Mouse (Mus musculus): Measurements from ENCODE around the gene Prex1. TPM values are rescaled to one million over a fixed set of nuclear protein-coding genes. Genes with fewer than 3 reads are reported as not detected.
A peak's percentile ranks its signal among the peaks of the same experiment; 100 is the strongest.
"Not testable (repeated sequence)": the region's sequence is repeated elsewhere in the genome, so short reads cannot be mapped to it uniquely, and the experiment has no call there.

Gene Prex1
- 12.9 and 16.9 TPM in 2 replicates for polyA plus RNA-seq (2014; fragmentation: Nextera tagmentation; extraction: Ambion mirVana)

- no peaks in the 10 kb centered on the region for H3K36me3 ChIP-seq (ENCODE audit: control insufficient read depth, insufficient read depth, low read length)
- under 1% methylated on average over 61 of the region's 69 CpGs for WGBS
- H3K4me2 ChIP-seq (replicated peaks; ENCODE audit: low read depth, low read length) = peak within 1 kb of the TSS; percentile 91
- ATAC-seq (ENCODE audit: low FRiP score, low TSS enrichment) = peak; percentile 89
- peaks cover 25% of the 10 kb centered on the region for H3K4me1 ChIP-seq (ENCODE audit: control insufficient read depth, insufficient read depth, low read length)
- peak within 1 kb of the TSS; percentile 74 for H3K9ac ChIP-seq (ENCODE audit: low read depth, low read length)
- H3K27me3 ChIP-seq (ENCODE audit: control insufficient read depth, insufficient read depth, low read length) = no peaks in the 10 kb centered on the region
- peak within 1 kb of the TSS; percentile 59; the same call in 1 of the 2 replicates for H3K27ac ChIP-seq (ENCODE audit: low read depth, low read length)
- peak within 1 kb of the TSS; percentile 70 for H3K4me3 ChIP-seq (ENCODE audit: low read length)
- H3K9me3 ChIP-seq (ENCODE audit: control insufficient read depth, low read length) = no peaks in the 10 kb centered on the region
Observed at GRCm38 (mm10) chr2:166713690-166714426, at the start of gene Prex1. TSS of gene Prex1 (minus strand) at chr2:166713832.

GRCm38 (mm10) chr2:166757969-166758368 lies 44.3 kb upstream of the Prex1 start:
- Histone ChIP-seq H3K27ac (ENCODE audit: low read depth, low read length) (no peak overlapping the region), H3K9ac (ENCODE audit: low read depth, low read length) (no peak overlapping the region), H3K27me3 (ENCODE audit: control insufficient read depth, insufficient read depth, low read length) (no peaks in the 10 kb centered on the region), H3K4me1 (ENCODE audit: control insufficient read depth, insufficient read depth, low read length) (0 out of 2 replicates have a peak, but pooled peaks cover 2% of the 10 kb centered on the region), H3K9me3 (ENCODE audit: control insufficient read depth, low read length) (no peaks in the 10 kb centered on the region), H3K4me2 (replicated peaks; ENCODE audit: low read depth, low read length) (no peak overlapping the region), H3K36me3 (ENCODE audit: control insufficient read depth, insufficient read depth, low read length) (no peaks in the 10 kb centered on the region), H3K4me3 (ENCODE audit: low read length) (no peak overlapping the region)
- ATAC-seq (ENCODE audit: low FRiP score, low TSS enrichment) = no peak
- 23% methylated on average over 3 of the region's 3 CpGs for WGBS

GRCm38 (mm10) chr2:166754760-166755159 lies 41.1 kb upstream of the Prex1 start:
- Histone ChIP-seq H3K4me2 (replicated peaks; ENCODE audit: low read depth, low read length) (no peak overlapping the region), H3K4me1 (ENCODE audit: control insufficient read depth, insufficient read depth, low read length) (no peaks in the 10 kb centered on the region), H3K9ac (ENCODE audit: low read depth, low read length) (no peak overlapping the region), H3K27me3 (ENCODE audit: control insufficient read depth, insufficient read depth, low read length) (no peaks in the 10 kb centered on the region), H3K9me3 (ENCODE audit: control insufficient read depth, low read length) (no peaks in the 10 kb centered on the region), H3K36me3 (ENCODE audit: control insufficient read depth, insufficient read depth, low read length) (no peaks in the 10 kb centered on the region), H3K27ac (ENCODE audit: low read depth, low read length) (no peak overlapping the region), H3K4me3 (ENCODE audit: low read length) (no peak overlapping the region)
- WGBS = 91% methylated on average over 7 of the region's 7 CpGs
- no peak for ATAC-seq (ENCODE audit: low FRiP score, low TSS enrichment)

GRCm38 (mm10) chr2:166754194-166754593 lies 40.6 kb upstream of the Prex1 start:
- no peak overlapping the region for H3K9ac ChIP-seq (ENCODE audit: low read depth, low read length)
- H3K27ac ChIP-seq (ENCODE audit: low read depth, low read length) = no peak overlapping the region
- 72% methylated on average over 4 of the region's 4 CpGs for WGBS
- no peaks in the 10 kb centered on the region for H3K4me1 ChIP-seq (ENCODE audit: control insufficient read depth, insufficient read depth, low read length)
- no peaks in the 10 kb centered on the region for H3K36me3 ChIP-seq (ENCODE audit: control insufficient read depth, insufficient read depth, low read length)
- no peak overlapping the region for H3K4me2 ChIP-seq (replicated peaks; ENCODE audit: low read depth, low read length)
- no peaks in the 10 kb centered on the region for H3K9me3 ChIP-seq (ENCODE audit: control insufficient read depth, low read length)
- no peak for ATAC-seq (ENCODE audit: low FRiP score, low TSS enrichment)
- H3K27me3 ChIP-seq (ENCODE audit: control insufficient read depth, insufficient read depth, low read length) = no peaks in the 10 kb centered on the region
- H3K4me3 ChIP-seq (ENCODE audit: low read length) = no peak overlapping the region

- 86% methylated on average over 6 of the region's 6 CpGs for WGBS
- no peak overlapping the region for H3K9ac ChIP-seq (ENCODE audit: low read depth, low read length)
- H3K4me1 ChIP-seq (ENCODE audit: control insufficient read depth, insufficient read depth, low read length) = no peaks in the 10 kb centered on the region
- no peaks in the 10 kb centered on the region for H3K9me3 ChIP-seq (ENCODE audit: control insufficient read depth, low read length)
- no peak overlapping the region for H3K4me3 ChIP-seq (ENCODE audit: low read length)
- no peak overlapping the region for H3K27ac ChIP-seq (ENCODE audit: low read depth, low read length)
- H3K27me3 ChIP-seq (ENCODE audit: control insufficient read depth, insufficient read depth, low read length) = no peaks in the 10 kb centered on the region
- no peak for ATAC-seq (ENCODE audit: low FRiP score, low TSS enrichment)
- no peaks in the 10 kb centered on the region for H3K36me3 ChIP-seq (ENCODE audit: control insufficient read depth, insufficient read depth, low read length)
- H3K4me2 ChIP-seq (replicated peaks; ENCODE audit: low read depth, low read length) = no peak overlapping the region
Observed at GRCm38 (mm10) chr2:166750620-166751191, 37.1 kb upstream of the Prex1 start.

- not testable (repeated sequence) for H3K4me2 ChIP-seq (replicated peaks; ENCODE audit: low read depth, low read length); H3K4me1 ChIP-seq (ENCODE audit: control insufficient read depth, insufficient read depth, low read length); H3K9ac ChIP-seq (ENCODE audit: low read depth, low read length); H3K9me3 ChIP-seq (ENCODE audit: control insufficient read depth, low read length); H3K36me3 ChIP-seq (ENCODE audit: control insufficient read depth, insufficient read depth, low read length); H3K27ac ChIP-seq (ENCODE audit: low read depth, low read length); H3K27me3 ChIP-seq (ENCODE audit: control insufficient read depth, insufficient read depth, low read length); H3K4me3 ChIP-seq (ENCODE audit: low read length); ATAC-seq (ENCODE audit: low FRiP score, low TSS enrichment)
- 52% methylated on average over 14 of the region's 14 CpGs for WGBS
Observed at GRCm38 (mm10) chr2:166746261-166746913, 32.8 kb upstream of the Prex1 start.

GRCm38 (mm10) chr2:166745849-166746248 lies 32.2 kb upstream of the Prex1 start:
- Histone ChIP-seq H3K9ac (ENCODE audit: low read depth, low read length) (no peak overlapping the region), H3K4me1 (ENCODE audit: control insufficient read depth, insufficient read depth, low read length) (no peaks in the 10 kb centered on the region), H3K27me3 (ENCODE audit: control insufficient read depth, insufficient read depth, low read length) (no peaks in the 10 kb centered on the region), H3K36me3 (ENCODE audit: control insufficient read depth, insufficient read depth, low read length) (no peaks in the 10 kb centered on the region), H3K4me3 (ENCODE audit: low read length) (no peak overlapping the region), H3K27ac (ENCODE audit: low read depth, low read length) (no peak overlapping the region), H3K4me2 (replicated peaks; ENCODE audit: low read depth, low read length) (no peak overlapping the region), H3K9me3 (ENCODE audit: control insufficient read depth, low read length) (no peaks in the 10 kb centered on the region)
- ATAC-seq (ENCODE audit: low FRiP score, low TSS enrichment) = no peak
- WGBS = 79% methylated on average over 9 of the region's 9 CpGs

- H3K27ac ChIP-seq (ENCODE audit: low read depth, low read length) = no peak overlapping the region
- no peak overlapping the region for H3K4me2 ChIP-seq (replicated peaks; ENCODE audit: low read depth, low read length)
- no peak overlapping the region for H3K4me3 ChIP-seq (ENCODE audit: low read length)
- no peaks in the 10 kb centered on the region for H3K4me1 ChIP-seq (ENCODE audit: control insufficient read depth, insufficient read depth, low read length)
- H3K36me3 ChIP-seq (ENCODE audit: control insufficient read depth, insufficient read depth, low read length) = no peaks in the 10 kb centered on the region
- WGBS = 75% methylated on average over 7 of the region's 7 CpGs
- no peak for ATAC-seq (ENCODE audit: low FRiP score, low TSS enrichment)
- H3K9ac ChIP-seq (ENCODE audit: low read depth, low read length) = no peak overlapping the region
- H3K27me3 ChIP-seq (ENCODE audit: control insufficient read depth, insufficient read depth, low read length) = no peaks in the 10 kb centered on the region
- H3K9me3 ChIP-seq (ENCODE audit: control insufficient read depth, low read length) = no peaks in the 10 kb centered on the region
Observed at GRCm38 (mm10) chr2:166744433-166744832, 30.8 kb upstream of the Prex1 start.

- Histone ChIP-seq H3K9me3 (ENCODE audit: control insufficient read depth, low read length) (no peaks in the 10 kb centered on the region), H3K4me1 (ENCODE audit: control insufficient read depth, insufficient read depth, low read length) (no peaks in the 10 kb centered on the region), H3K27me3 (ENCODE audit: control insufficient read depth, insufficient read depth, low read length) (no peaks in the 10 kb centered on the region), H3K4me2 (replicated peaks; ENCODE audit: low read depth, low read length) (no peak overlapping the region), H3K9ac (ENCODE audit: low read depth, low read length) (no peak overlapping the region), H3K4me3 (ENCODE audit: low read length) (no peak overlapping the region), H3K27ac (ENCODE audit: low read depth, low read length) (no peak overlapping the region), H3K36me3 (ENCODE audit: control insufficient read depth, insufficient read depth, low read length) (no peaks in the 10 kb centered on the region)
- WGBS = 64% methylated on average over 4 of the region's 4 CpGs
- no peak for ATAC-seq (ENCODE audit: low FRiP score, low TSS enrichment)
Observed at GRCm38 (mm10) chr2:166743504-166743903, 29.9 kb upstream of the Prex1 start.

Data from kidney, embryonic 14.5 days (tissue).